Mouse (Mus musculus): ENCODE measurements around the gene Hip1r. TPM values are rescaled to one million over a fixed set of nuclear protein-coding genes. Genes with fewer than 3 reads are reported as not detected.
A peak's percentile ranks its signal among the peaks of the same experiment; 100 is the strongest.

Hip1r gene
- total RNA-seq, 4 experiments from 2014 or later: 33.5 to 47.0 (median 44.6) TPM

- DNase-seq (ENCODE audit: low spot score in 2 of 2): no peak
These were observed 975 bp upstream of the Hip1r start for GRCm38 (mm10) chr5:123972453-123972852.

- DNase-seq (ENCODE audit: low spot score in 2 of 2): no peak
These were observed 704 bp downstream of the Hip1r start for GRCm38 (mm10) chr5:123974179-123974485.

GRCm38 (mm10) chr5:123974616-123975111 is 1.2 kb downstream of the Hip1r start:
- no peak for DNase-seq (ENCODE audit: low spot score in 2 of 2)

- DNase-seq (ENCODE audit: low spot score in 2 of 2): no peak
These were observed 2.3 kb downstream of the Hip1r start for GRCm38 (mm10) chr5:123975668-123976180.

GRCm38 (mm10) chr5:123977231-123977630 is 3.8 kb downstream of the Hip1r start:
- DNase-seq (ENCODE audit: low spot score in 2 of 2): no peak

- no peak for DNase-seq (ENCODE audit: low spot score in 2 of 2)
These were observed 4.7 kb downstream of the Hip1r start for GRCm38 (mm10) chr5:123978131-123978530.

GRCm38 (mm10) chr5:123979221-123979979 is 6.0 kb downstream of the Hip1r start:
- no peak for DNase-seq (ENCODE audit: low spot score in 2 of 2)

GRCm38 (mm10) chr5:123979980-123980369 is 6.5 kb downstream of the Hip1r start:
- no peak for DNase-seq (ENCODE audit: low spot score in 2 of 2)

- no peak for DNase-seq (ENCODE audit: low spot score in 2 of 2)
These were observed 7.3 kb downstream of the Hip1r start for GRCm38 (mm10) chr5:123980521-123981249.

- no peak for DNase-seq (ENCODE audit: low spot score in 2 of 2)
These were observed 7.8 kb downstream of the Hip1r start for GRCm38 (mm10) chr5:123981250-123981554.

- peak in 1 of 2 experiments; percentile 2 for DNase-seq (ENCODE audit: low spot score in 2 of 2)
These were observed 9.4 kb downstream of the Hip1r start for GRCm38 (mm10) chr5:123982838-123983237.

- DNase-seq (ENCODE audit: low spot score in 2 of 2): no peak
These were observed 12.0 kb downstream of the Hip1r start for GRCm38 (mm10) chr5:123985434-123985833.

- no peak for DNase-seq (ENCODE audit: low spot score in 2 of 2)
These were observed 13.5 kb downstream of the Hip1r start for GRCm38 (mm10) chr5:123986925-123987324.

GRCm38 (mm10) chr5:123987511-123987910 is 14.1 kb downstream of the Hip1r start:
- no peak for DNase-seq (ENCODE audit: low spot score in 2 of 2)

- no peak for DNase-seq (ENCODE audit: low spot score in 2 of 2)
These were observed 16.8 kb downstream of the Hip1r start for GRCm38 (mm10) chr5:123989941-123990885.

- DNase-seq (ENCODE audit: low spot score in 2 of 2): no peak
These were observed 17.9 kb downstream of the Hip1r start for GRCm38 (mm10) chr5:123991321-123991720.

- DNase-seq (ENCODE audit: low spot score in 2 of 2): no peak
These were observed 18.8 kb downstream of the Hip1r start for GRCm38 (mm10) chr5:123992193-123992637.

GRCm38 (mm10) chr5:123992794-123993193 is 19.4 kb downstream of the Hip1r start:
- DNase-seq (ENCODE audit: low spot score in 2 of 2): peak; percentile 75 to 91

GRCm38 (mm10) chr5:123993263-123994036 is 20.0 kb downstream of the Hip1r start:
- DNase-seq (ENCODE audit: low spot score in 2 of 2): peak; percentile 88 to 89

GRCm38 (mm10) chr5:123994468-123994867 is 21.0 kb downstream of the Hip1r start:
- no peak for DNase-seq (ENCODE audit: low spot score in 2 of 2)

GRCm38 (mm10) chr5:123995388-123995787 is 22.0 kb downstream of the Hip1r start:
- DNase-seq (ENCODE audit: low spot score in 2 of 2): no peak

Measured in layer of hippocampus, adult 8-10 months (tissue).